Mouse (Mus musculus): ENCODE measurements around the gene Ank3.

DNA sequence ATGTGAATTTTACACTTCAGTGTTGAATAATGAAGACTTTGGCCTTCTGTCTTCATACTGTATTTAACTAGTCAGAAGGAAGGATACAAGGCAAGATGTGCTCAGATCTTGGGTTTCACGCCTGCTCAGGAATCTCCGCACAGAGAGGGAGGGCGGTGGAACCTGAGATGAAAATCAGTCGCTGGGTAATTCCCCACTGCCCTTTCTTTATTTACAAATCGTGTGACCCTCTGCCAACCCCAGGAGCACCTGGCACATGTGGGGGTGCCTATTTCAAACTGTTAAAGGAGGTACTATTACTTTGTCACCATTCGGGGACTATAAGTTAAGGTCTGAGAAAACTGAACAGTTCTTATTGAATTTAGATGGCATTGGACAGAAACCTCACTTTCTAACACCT lies 148.1 kb downstream of the Ank3 start:
- TF ChIP-seq POLR2A (IDR thresholded peaks at IDR 0.05; ENCODE audit: control insufficient read depth in 1 of 2, insufficient read depth in 1 of 2, low read depth in 1 of 2, low read length in 2 of 2, poor library complexity in 1 of 2) (no peak), CTCF (IDR thresholded peaks at IDR 0.05 in 2 of 3, conservative IDR thresholded peaks at IDR 0.05 in 1 of 3; ENCODE audit: control insufficient read depth in 1 of 3, insufficient read depth in 1 of 3, low read depth in 2 of 3, low read length in 3 of 3, poor library complexity in 1 of 3, severe bottlenecking in 1 of 3) (no peak), JUND (IDR thresholded peaks at IDR 0.05; ENCODE audit: low read depth, low read length) (no peak), TCF12 (IDR thresholded peaks at IDR 0.05; ENCODE audit: low read depth, low read length) (no peak), ZMIZ1 (IDR thresholded peaks at IDR 0.05; ENCODE audit: low read depth, low read length) (no peak)

Measured in MEL (cell line).